Mouse (Mus musculus): ENCODE data around the gene Sst. TPM values are rescaled to one million over a fixed set of nuclear protein-coding genes. Genes with fewer than 3 reads are reported as not detected.

Gene Sst
- polyA plus RNA-seq, 1 experiment from 2014 or later: 278 TPM

GRCm38 (mm10) chr16:23842609-23843008 lies 48.1 kb downstream of the Sst start:
- Histone ChIP-seq H3K36me3 (replicated peaks; ENCODE audit: control insufficient read depth, insufficient read depth) (no peaks in the 10 kb centered on the region), H3K4me1 (replicated peaks; ENCODE audit: control insufficient read depth, insufficient read depth, low read length) (no peaks in the 10 kb centered on the region; the same call in 1 of the 2 replicates), H3K27me3 (ENCODE audit: control insufficient read depth, insufficient read depth, low read length) (no peaks in the 10 kb centered on the region), H3K9ac (no peak overlapping the region), H3K4me3 (replicated peaks; ENCODE audit: low read length) (no peak overlapping the region), H3K27ac (no peak overlapping the region), H3K9me3 (ENCODE audit: control insufficient read depth, low read length) (no peaks in the 10 kb centered on the region), H3K4me2 (replicated peaks) (no peak overlapping the region)
- WGBS: 40% methylated on average over 3 of the region's 3 CpGs
- DNase-seq (ENCODE audit: low spot score): no peak
- peak; percentile 53; the same call in 1 of the 2 replicates for ATAC-seq (ENCODE audit: low FRiP score)

Other genes with a start within 250 kb of the Sst start
- gene Rtp2, start 41.4 kb upstream of the Sst start, polyA plus RNA-seq (2014; fragmentation: Nextera tagmentation; extraction: Ambion mirVana): not detected in 2 replicates
- gene Gm37419, start 97.5 kb upstream of the Sst start, polyA plus RNA-seq (2014; fragmentation: Nextera tagmentation; extraction: Ambion mirVana): not detected in 2 replicates
- gene Bcl6, start 97.9 kb upstream of the Sst start, polyA plus RNA-seq (2014; fragmentation: Nextera tagmentation; extraction: Ambion mirVana): 0.35 and 0.50 TPM in 2 replicates